27 mouse cellular contexts compared by ENCODE assay signal in genomic region chr9:51523471-51523870, GRCm38 (mm10).
A peak's percentile ranks its signal among the peaks of the same experiment; 100 is the strongest.
DNase-seq lines count a peak whose midpoint lies in the region; ATAC-seq lines count a peak whose summit lies in the region.
"Had no signal": no experiment of that assay in that cellular context is flagged by ENCODE, and none has a peak within 500 bp of the region (broad histone marks: within the 10 kb centered on the region; RNA-seq: fewer than 3 reads in every experiment).

No protein-coding gene starts in this region.

- H3K27me3 ChIP-seq in midbrain, embryonic 10.5 days (ENCODE audit: low read depth, poor library complexity, severe bottlenecking), result no peaks in the 10 kb centered on the region
- no peaks in the 10 kb centered on the region for H3K27me3 ChIP-seq in midbrain, embryonic 13.5 days
- H3K27me3 ChIP-seq: CH12.LX; embryonic facial prominence, embryonic 13.5 days; limb, embryonic 12.5 days; lung, embryonic 15.5 days; neural tube, embryonic 12.5 days had no signal

- H3K27ac ChIP-seq in midbrain, embryonic 10.5 days (replicated peaks), result no peak overlapping the region
- no peak overlapping the region for H3K27ac ChIP-seq in midbrain, embryonic 13.5 days
- H3K27ac ChIP-seq: embryonic facial prominence, embryonic 13.5 days; hindbrain, embryonic 14.5 days; layer of hippocampus, adult 2 months; left cerebral cortex, adult 2 months; limb, embryonic 12.5 days; lung, embryonic 15.5 days; neural tube, embryonic 12.5 days had no signal

- peak; percentile 29 for DNase-seq in gastrocnemius, postnatal 25 days
- no peak for DNase-seq in gastrocnemius, postnatal 36 days
- DNase-seq in midbrain, embryonic 10.5 days (ENCODE audit: low spot score), result peak; percentile 23
- peak; percentile 24 for DNase-seq in embryo, embryonic 10.5 days (ENCODE audit: low spot score)
- peak; percentile 2 for DNase-seq in yolk sac, embryonic 10.5 days (ENCODE audit: low spot score)
- no peak for DNase-seq in cerebellum, postnatal 4 days (ENCODE audit: low spot score in 2 of 2)
- no peak for DNase-seq in thymus, postnatal 10 days (ENCODE audit: low spot score in 2 of 2)
- DNase-seq: adrenal gland, postnatal 14 days; cerebellum, adult 11 months; cerebellum, adult 9-11 months; heart, postnatal 36 days; kidney, adult 18-20 months; kidney, postnatal 36 days had no signal

- no peak overlapping the region for H3K4me3 ChIP-seq in midbrain, embryonic 10.5 days
- no peak overlapping the region for H3K4me3 ChIP-seq in midbrain, embryonic 13.5 days (replicated peaks)
- H3K4me3 ChIP-seq: embryonic facial prominence, embryonic 13.5 days; erythroblast, embryonic 14.5 days; layer of hippocampus, adult 2 months; left cerebral cortex, adult 2 months; limb, embryonic 12.5 days; lung, embryonic 15.5 days; myocyte; neural tube, embryonic 12.5 days had no signal

- intact Hi-C loops in gastrocnemius, postnatal 36 days (cut with DNase I), result no loop called here

- H3K4me1 ChIP-seq in midbrain, embryonic 10.5 days, result no peaks in the 10 kb centered on the region
- H3K4me1 ChIP-seq in midbrain, embryonic 13.5 days (replicated peaks), result no peaks in the 10 kb centered on the region
- H3K4me1 ChIP-seq: limb, embryonic 12.5 days; lung, embryonic 15.5 days; neural tube, embryonic 12.5 days had no signal

- ATAC-seq in midbrain, embryonic 13.5 days, result no peak

- no peak overlapping the region for H3K9ac ChIP-seq in midbrain, embryonic 13.5 days (replicated peaks)
- H3K9ac ChIP-seq: embryonic facial prominence, embryonic 13.5 days; hindbrain, embryonic 14.5 days; limb, embryonic 12.5 days; lung, embryonic 15.5 days; neural tube, embryonic 12.5 days had no signal

- no peaks in the 10 kb centered on the region for H3K36me3 ChIP-seq in midbrain, embryonic 10.5 days
- no peaks in the 10 kb centered on the region for H3K36me3 ChIP-seq in midbrain, embryonic 13.5 days
- H3K36me3 ChIP-seq: embryonic facial prominence, embryonic 13.5 days; limb, embryonic 12.5 days; lung, embryonic 15.5 days; neural tube, embryonic 12.5 days had no signal

- H3K9me3 ChIP-seq in midbrain, embryonic 10.5 days (replicated peaks), result no peaks in the 10 kb centered on the region
- H3K9me3 ChIP-seq in midbrain, embryonic 13.5 days, result no peaks in the 10 kb centered on the region
- H3K9me3 ChIP-seq: embryonic facial prominence, embryonic 13.5 days; limb, embryonic 12.5 days; lung, embryonic 15.5 days; neural tube, embryonic 12.5 days had no signal

- no peak overlapping the region for H3K4me2 ChIP-seq in midbrain, embryonic 13.5 days (replicated peaks)
- H3K4me2 ChIP-seq: embryonic facial prominence, embryonic 13.5 days; heart, embryonic 11.5 days; hindbrain, embryonic 14.5 days; limb, embryonic 12.5 days; liver, embryonic 11.5 days; lung, embryonic 15.5 days; midbrain, embryonic 11.5 days; neural tube, embryonic 12.5 days had no signal

Comparison
In these comparisons a context has a peak if more than half of its experiments do, and no peak if none do; other contexts are left out.
1. DNase-seq: peak in gastrocnemius, postnatal 25 days (single experiment), midbrain, embryonic 10.5 days (single experiment), embryo, embryonic 10.5 days (single experiment) and yolk sac, embryonic 10.5 days (single experiment); none in gastrocnemius, postnatal 36 days (0 of 2), cerebellum, postnatal 4 days (0 of 2) and thymus, postnatal 10 days (0 of 2).